Comparison of ENCODE assay signal across 9 mouse cellular contexts in genomic region chr8:105066761-105067160, GRCm38 (mm10). TPM values are rescaled to one million over a fixed set of nuclear protein-coding genes. Genes with fewer than 3 reads are reported as not detected.
DNase-seq lines count a peak whose midpoint lies in the region; ATAC-seq lines count a peak whose summit lies in the region.
"Had no signal": no experiment of that assay in that cellular context is flagged by ENCODE, and none has a peak within 500 bp of the region (broad histone marks: within the 10 kb centered on the region; RNA-seq: fewer than 3 reads in every experiment).

No protein-coding gene starts in this region.

- H3K9ac ChIP-seq in heart, embryonic 11.5 days (ENCODE audit: low read depth, low read length), result no peak overlapping the region
- H3K9ac ChIP-seq: lung, embryonic 15.5 days had no signal

- DNase-seq in heart, adult 18-20 months, result peak; percentile 17 to 39
- DNase-seq in 416B (ENCODE audit: low read depth), result peak; percentile 81
- DNase-seq in T-cell, adult 2 months (ENCODE audit: low spot score), result peak; percentile 6
- peak; percentile 30 for DNase-seq in embryo, embryonic 11.5 days (ENCODE audit: low read depth, low spot score)
- DNase-seq in induced T-regulatory cell, adult 2 months (ENCODE audit: low read depth), result peak; percentile 63
- peak; percentile 36 for DNase-seq in lung, postnatal 36 days
- DNase-seq in thymus, postnatal 36 days, result peak; percentile 26 to 32

- WGBS in heart, embryonic 11.5 days (ENCODE audit: insufficient replicate concordance), result 0% methylated on average over 1 of the region's 1 CpGs

- no peak overlapping the region for H3K4me3 ChIP-seq in heart, embryonic 11.5 days (ENCODE audit: low read depth, low read length)
- H3K4me3 ChIP-seq: lung, embryonic 15.5 days had no signal

- H3K36me3 ChIP-seq in heart, embryonic 11.5 days (ENCODE audit: control insufficient read depth, insufficient read depth, low read length), result no peaks in the 10 kb centered on the region
- H3K36me3 ChIP-seq: lung, embryonic 15.5 days had no signal

- H3K4me1 ChIP-seq in heart, embryonic 11.5 days (ENCODE audit: control insufficient read depth, insufficient read depth, low read length), result no peaks in the 10 kb centered on the region
- H3K4me1 ChIP-seq: lung, embryonic 15.5 days had no signal

- ATAC-seq in heart, embryonic 11.5 days (replicated peaks; ENCODE audit: insufficient number of reproducible peaks, low FRiP score, low TSS enrichment), result no peak

- H3K27me3 ChIP-seq in heart, embryonic 11.5 days (ENCODE audit: control insufficient read depth, insufficient read depth, low read length), result no peaks in the 10 kb centered on the region
- H3K27me3 ChIP-seq: lung, embryonic 15.5 days had no signal

- no peak overlapping the region for H3K27ac ChIP-seq in heart, embryonic 11.5 days (ENCODE audit: low read depth, low read length)
- H3K27ac ChIP-seq: lung, embryonic 15.5 days had no signal

- no peak overlapping the region for H3K4me2 ChIP-seq in heart, embryonic 11.5 days
- H3K4me2 ChIP-seq: lung, embryonic 15.5 days had no signal

- no peaks in the 10 kb centered on the region for H3K9me3 ChIP-seq in heart, embryonic 11.5 days (replicated peaks; ENCODE audit: control insufficient read depth, low read length)
- H3K9me3 ChIP-seq: lung, embryonic 15.5 days had no signal

RNA-seq across cellular contexts. Expression of gene Ces3b, which starts 16.8 kb away (rescaled TPM):
- total RNA-seq in heart, adult 18-20 months (2021), result not detected
- polyA plus RNA-seq in heart, embryonic 11.5 days (2014; fragmentation: Nextera tagmentation; extraction: Ambion mirVana), result not detected in 2 replicates
- polyA plus RNA-seq: lung, embryonic 15.5 days had no signal

RNA-seq across cellular contexts. Expression of gene Ces3a, which starts 18.4 kb away (rescaled TPM):
- not detected for total RNA-seq in heart, adult 18-20 months (2021)
- not detected in 2 replicates for polyA plus RNA-seq in heart, embryonic 11.5 days (2014; fragmentation: Nextera tagmentation; extraction: Ambion mirVana)
- polyA plus RNA-seq: lung, embryonic 15.5 days had no signal

Comparison
In these comparisons a context has a peak if more than half of its experiments do, and no peak if none do; other contexts are left out.
1. DNase-seq: peak in every context shown above with its lines; median percentile 81 in 416B; 63 in induced T-regulatory cell, adult 2 months; 36 in lung, postnatal 36 days; 30 in embryo, embryonic 11.5 days; 29 in thymus, postnatal 36 days; 28 in heart, adult 18-20 months; 6 in T-cell, adult 2 months.